Mouse (Mus musculus): ENCODE results near the gene Ntm.

Ntm gene

DNA sequence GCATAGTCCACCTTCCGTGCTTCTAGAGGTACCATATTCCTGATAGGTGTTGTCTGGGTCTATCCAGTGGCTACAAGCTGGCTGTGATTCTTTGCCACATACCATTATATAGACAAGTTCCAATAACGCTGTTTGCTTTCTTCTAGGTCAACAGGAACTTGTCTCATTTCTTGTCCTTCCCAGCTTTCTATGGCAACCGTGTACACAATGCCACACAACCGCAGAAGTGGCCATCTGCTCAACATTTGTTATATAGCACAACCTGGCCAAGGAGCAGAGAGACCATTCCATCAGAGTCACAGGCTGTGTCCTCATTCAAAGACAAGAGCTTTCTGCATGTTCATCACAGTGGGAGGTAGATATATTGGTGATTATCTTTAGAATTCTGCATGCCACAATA is 404.0 kb downstream of the Ntm start:
- peak; percentile 83 for DNase-seq

GRCm38 (mm10) chr9:29550582-29550981 is 412.4 kb downstream of the Ntm start:
- DNase-seq, result peak; percentile 98

DNA sequence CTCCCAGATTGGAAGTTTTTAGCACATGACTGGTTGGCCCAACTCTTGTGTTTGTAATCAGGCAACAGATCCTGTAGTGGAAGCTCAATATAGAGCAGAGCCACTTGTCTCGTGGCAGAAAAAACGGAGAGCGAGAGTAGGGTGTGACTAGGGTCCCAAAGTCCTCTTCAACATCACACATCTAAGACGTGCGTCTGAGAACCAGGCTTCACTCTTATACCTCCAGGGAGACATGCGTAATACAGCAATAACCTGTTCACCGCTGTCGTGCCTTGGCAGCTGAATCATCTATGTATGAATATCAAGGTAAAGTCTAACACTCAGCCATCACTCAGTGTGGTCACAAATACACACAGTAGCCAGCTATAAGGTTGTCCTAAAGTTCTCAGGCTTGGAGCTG is 412.8 kb downstream of the Ntm start:
- peak; percentile 64 for DNase-seq

GRCm38 (mm10) chr9:29536415-29536814 is 426.5 kb downstream of the Ntm start:
- peak; percentile 49 for DNase-seq

DNA sequence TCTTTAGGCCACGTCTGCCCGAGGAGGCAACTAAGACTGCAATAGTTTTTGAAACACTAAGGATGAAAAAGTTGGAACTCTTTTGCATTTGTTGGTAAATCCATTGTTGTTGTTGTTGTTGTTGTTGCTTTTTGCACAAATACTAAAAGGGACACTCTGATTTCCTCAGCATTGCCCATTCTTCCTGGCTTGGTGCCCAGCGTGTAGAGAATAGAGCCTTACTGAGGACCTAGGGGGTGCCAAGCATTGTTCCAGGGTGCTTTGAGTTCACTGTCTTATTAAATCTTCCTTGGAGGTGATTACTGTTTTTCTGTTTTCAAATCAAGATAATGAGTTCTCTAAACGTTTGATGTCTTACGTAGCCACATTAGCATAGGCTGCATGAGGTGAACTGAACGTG is 428.2 kb downstream of the Ntm start:
- peak; percentile 36 for DNase-seq

DNA sequence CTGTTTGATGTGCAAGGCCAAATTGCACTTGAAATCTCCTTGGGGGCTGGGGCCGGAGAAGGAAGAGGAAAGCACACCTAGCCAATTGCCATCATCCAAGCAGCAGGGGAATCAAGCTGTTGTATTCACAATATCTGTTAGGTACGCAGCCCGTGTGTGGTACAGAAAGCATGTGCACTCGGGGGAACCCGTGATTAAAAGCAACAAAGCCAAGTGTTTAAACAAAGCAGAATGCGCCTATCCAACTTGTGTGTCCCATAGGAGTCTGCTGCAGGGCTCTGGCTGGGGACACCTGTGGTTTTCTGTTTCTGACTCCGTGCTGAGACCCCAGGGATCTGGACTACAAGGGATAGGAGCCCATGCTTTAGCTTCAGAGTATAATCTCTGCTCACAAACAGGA is 428.6 kb downstream of the Ntm start:
- DNase-seq, result peak; percentile 39

- peak; percentile 74 for DNase-seq
Observed at GRCm38 (mm10) chr9:29533556-29533955, 429.4 kb downstream of the Ntm start.

- peak; percentile 9 for DNase-seq
Observed at GRCm38 (mm10) chr9:29531147-29531917, 431.6 kb downstream of the Ntm start.

DNA sequence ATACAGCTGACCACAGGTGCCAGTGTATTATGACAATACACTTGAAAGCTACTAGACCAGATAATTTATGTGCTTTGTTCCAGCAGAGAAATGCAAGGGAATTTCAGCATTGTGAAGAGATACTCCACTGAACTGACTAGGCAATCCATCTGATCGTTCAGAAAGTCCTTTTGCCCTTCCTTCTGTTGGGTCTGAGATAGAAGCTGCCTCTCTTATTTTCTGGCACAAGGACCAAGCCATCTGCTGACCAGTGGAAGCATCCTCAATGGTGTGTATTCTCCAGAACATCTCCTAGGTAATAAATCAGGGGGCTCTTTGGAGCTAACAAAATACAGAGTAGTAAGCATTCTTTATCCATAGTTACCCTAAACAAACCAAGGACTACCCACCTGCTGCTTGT is 438.8 kb downstream of the Ntm start:
- DNase-seq, result peak; percentile 76

DNA sequence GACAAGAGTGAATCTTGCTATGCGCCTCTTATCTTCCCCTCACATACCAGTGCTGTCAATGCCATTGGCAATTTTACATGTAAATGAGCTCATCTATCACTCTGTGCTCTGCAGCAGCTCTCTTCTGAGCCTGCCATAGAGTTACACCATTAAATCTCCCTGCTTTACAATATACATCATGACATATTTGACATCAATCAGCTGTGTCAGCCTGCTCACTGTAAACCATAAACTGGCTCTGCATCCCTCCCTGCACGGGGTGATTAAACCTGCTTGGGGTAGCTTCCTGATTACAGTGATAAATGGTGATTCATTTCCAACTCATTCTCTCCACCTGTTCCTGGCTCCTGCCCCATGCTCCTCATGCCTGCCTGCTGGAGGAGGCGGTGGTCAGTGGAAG is 439.7 kb downstream of the Ntm start:
- peak; percentile 86 for DNase-seq

DNA sequence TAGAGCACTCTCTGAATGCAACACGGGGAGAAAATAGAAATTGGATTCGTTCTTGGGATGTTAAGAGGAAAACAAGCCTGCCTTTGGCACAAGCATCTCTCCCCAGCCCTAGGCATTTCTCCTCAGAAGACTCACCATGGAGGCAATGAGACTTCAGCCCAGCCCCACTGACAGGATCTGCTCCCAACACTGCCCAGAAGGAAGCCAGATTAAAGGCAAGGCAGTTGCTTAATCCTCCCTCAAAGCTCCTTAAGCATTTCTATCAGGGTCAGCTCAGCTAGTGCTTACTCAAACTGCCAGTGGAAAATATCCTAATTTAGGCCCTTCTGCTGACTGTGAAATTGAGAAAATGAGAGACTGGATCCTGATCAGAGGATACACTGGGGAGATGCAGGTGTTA is 443.8 kb downstream of the Ntm start:
- no peak for DNase-seq

- DNase-seq, result peak; percentile 55
Observed at GRCm38 (mm10) chr9:29516688-29517087, 446.3 kb downstream of the Ntm start.

- DNase-seq, result no peak
Observed at GRCm38 (mm10) chr9:29514588-29515356, 448.2 kb downstream of the Ntm start.

- DNase-seq, result no peak
Observed at GRCm38 (mm10) chr9:29496002-29496401, 466.9 kb downstream of the Ntm start.

DNA sequence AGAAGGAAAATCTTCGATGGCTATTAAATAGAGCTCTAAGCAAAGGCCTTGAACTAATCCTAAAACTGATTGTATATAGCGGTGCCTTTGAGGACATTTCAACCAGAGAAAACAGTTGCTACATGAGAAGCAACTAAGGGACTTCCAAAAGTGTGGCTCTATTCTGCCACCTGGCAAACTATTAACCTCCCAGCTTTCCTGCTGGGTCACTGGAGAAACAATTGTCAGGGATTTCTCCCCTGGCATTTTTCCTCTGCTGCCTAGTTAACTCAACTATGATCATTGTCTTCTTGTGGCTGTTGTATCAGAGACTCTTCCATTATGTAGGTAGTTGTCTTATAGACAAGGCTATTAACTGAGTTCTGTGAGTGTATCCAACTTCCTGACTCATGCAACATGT is 480.7 kb downstream of the Ntm start:
- peak; percentile 40 for DNase-seq

GRCm38 (mm10) chr9:29479051-29479450 is 483.9 kb downstream of the Ntm start:
- DNase-seq, result no peak

- no peak for DNase-seq
Observed at GRCm38 (mm10) chr9:29477219-29477618, 485.7 kb downstream of the Ntm start.

DNA sequence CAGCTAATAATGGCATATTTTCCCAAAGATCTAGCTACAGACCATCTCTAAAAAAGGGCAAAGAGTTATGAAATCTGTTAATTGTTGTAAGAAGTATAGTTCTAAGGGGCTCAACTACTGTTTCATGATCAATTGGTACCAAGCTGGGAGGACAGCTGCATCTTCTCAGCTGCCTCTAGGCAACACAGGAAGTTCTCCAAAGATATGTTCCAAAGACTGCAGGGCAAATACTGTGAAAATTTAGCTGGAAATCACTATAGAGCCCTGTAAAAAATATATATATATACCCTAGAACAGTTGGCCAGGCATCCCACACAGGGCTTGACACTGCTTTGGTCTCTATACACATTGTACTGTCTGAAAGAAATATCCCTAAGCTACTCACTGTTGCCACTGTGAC is 489.5 kb downstream of the Ntm start:
- no peak for DNase-seq

GRCm38 (mm10) chr9:29472226-29472625 is 490.7 kb downstream of the Ntm start:
- peak; percentile 45 for DNase-seq

DNA sequence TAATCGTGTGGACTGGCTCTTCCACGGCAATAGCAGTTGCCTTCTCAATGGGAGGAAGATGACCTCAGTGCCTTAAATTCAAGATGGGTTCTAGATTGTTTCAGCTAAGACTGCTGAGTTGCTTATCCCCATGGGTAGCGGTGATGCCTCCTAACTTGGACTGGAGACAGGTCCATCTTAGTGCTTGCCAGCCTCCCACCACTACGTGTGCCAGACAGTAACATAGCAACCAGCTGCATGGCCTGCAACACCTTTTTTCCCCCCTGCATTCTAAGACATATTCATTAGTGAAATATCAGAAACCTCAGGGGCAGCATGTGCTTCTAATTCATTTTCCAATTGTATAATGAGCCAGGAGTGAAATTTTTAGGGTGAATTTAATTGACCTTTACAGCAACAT is 498.2 kb downstream of the Ntm start:
- DNase-seq, result no peak

- DNase-seq, result no peak
Observed at GRCm38 (mm10) chr9:29462970-29463593, 499.9 kb downstream of the Ntm start.

GRCm38 (mm10) chr9:29457976-29458572 is 504.9 kb downstream of the Ntm start:
- DNase-seq, result peak; percentile 76

GRCm38 (mm10) chr9:29456014-29456413 is 506.9 kb downstream of the Ntm start:
- no peak for DNase-seq
